Mouse (Mus musculus) urinary bladder, postnatal 25 days (tissue): ENCODE measurements around the gene Stx4a.
A peak's percentile ranks its signal among the peaks of the same experiment; 100 is the strongest.
"Not testable (repeated sequence)": the region's sequence is repeated elsewhere in the genome, so short reads cannot be mapped to it uniquely, and the experiment has no call there.

ENCODE experiments used
- DNase-seq: peaks from one replicate; pipeline ENCODE4 v3.0.0; 2022; ENCODE audit warnings: low spot score

Gene Stx4a

GRCm38 (mm10) chr7:127824176-127824871 lies at the start of gene Stx4a, which contains the start of gene Stx1b:
TSS of gene Stx4a (plus strand) at chr7:127824294.
TSS of gene Stx1b (minus strand) at chr7:127824549.
- DNase-seq = no peak

GRCm38 (mm10) chr7:127775837-127776236 lies 48.3 kb upstream of the Stx4a start:
- DNase-seq = not testable (repeated sequence)

- peak; percentile 86 for DNase-seq
These were observed 47.7 kb upstream of the Stx4a start, which contains the start of gene Setd1a for GRCm38 (mm10) chr7:127776426-127776825. TSS of gene Setd1a (plus strand) at chr7:127776670.

- DNase-seq = peak; percentile 95
These were observed 47.1 kb upstream of the Stx4a start for GRCm38 (mm10) chr7:127776878-127777473.

- DNase-seq = peak; percentile 63
These were observed 46.4 kb upstream of the Stx4a start for GRCm38 (mm10) chr7:127777474-127778266.

- DNase-seq = no peak
These were observed 45.7 kb upstream of the Stx4a start for GRCm38 (mm10) chr7:127778350-127778749.

GRCm38 (mm10) chr7:127785308-127785707 lies 38.8 kb upstream of the Stx4a start, which contains the start of gene Gm49388:
TSS of gene Gm49388 (plus strand) at chr7:127785608.
- no peak for DNase-seq

GRCm38 (mm10) chr7:127797076-127797845 lies 26.8 kb upstream of the Stx4a start:
- no peak for DNase-seq

GRCm38 (mm10) chr7:127798591-127798990 lies 25.5 kb upstream of the Stx4a start:
- DNase-seq = no peak

- no peak for DNase-seq
These were observed 24.9 kb upstream of the Stx4a start for GRCm38 (mm10) chr7:127799211-127799610.

GRCm38 (mm10) chr7:127799738-127800137 lies 24.4 kb upstream of the Stx4a start:
- DNase-seq = no peak

GRCm38 (mm10) chr7:127800435-127801009 lies 23.6 kb upstream of the Stx4a start, which contains the start of gene Hsd3b7:
TSS of gene Hsd3b7 (plus strand) at chr7:127800604.
- peak; percentile 93 for DNase-seq

- DNase-seq = no peak
These were observed 23.0 kb upstream of the Stx4a start for GRCm38 (mm10) chr7:127801010-127801621.

GRCm38 (mm10) chr7:127802313-127802712 lies 21.8 kb upstream of the Stx4a start:
- DNase-seq = no peak

GRCm38 (mm10) chr7:127808821-127809220 lies 15.3 kb upstream of the Stx4a start:
- DNase-seq = no peak

GRCm38 (mm10) chr7:127809846-127810245 lies 14.2 kb upstream of the Stx4a start:
- no peak for DNase-seq

GRCm38 (mm10) chr7:127810650-127811049 lies 13.4 kb upstream of the Stx4a start:
- no peak for DNase-seq

- no peak for DNase-seq
These were observed 12.9 kb upstream of the Stx4a start for GRCm38 (mm10) chr7:127811240-127811639.

GRCm38 (mm10) chr7:127812292-127812691 lies 11.8 kb upstream of the Stx4a start:
- no peak for DNase-seq

- no peak for DNase-seq
These were observed 10.3 kb upstream of the Stx4a start for GRCm38 (mm10) chr7:127813821-127814220.
